Mouse (Mus musculus) CH12.LX (cell line): ENCODE measurements around the gene B230217C12Rik. TPM values are rescaled to one million over a fixed set of nuclear protein-coding genes. Genes with fewer than 3 reads are reported as not detected.

Experiments used
- DNase-seq: peaks from one replicate; pipeline ENCODE4 v3.0.0-alpha.2; 2013; ENCODE audit errors: extremely low read depth
- H3K27ac ChIP-seq: 2 replicates; pipeline ENCODE4 v1.5.1; 2012; ENCODE audit warnings: low read depth, mild to moderate bottlenecking, control low read depth, moderate library complexity; ENCODE audit not compliant: insufficient read depth
- H3K27me3 ChIP-seq: replicated peaks from 2 replicates; pipeline ENCODE3; 2012; ENCODE audit warnings: inconsistent platforms
- H3K36me3 ChIP-seq, 2 experiments: replicated peaks in 1 of 2; 2 replicates each; pipeline versions ENCODE3 to v1.6.1; 2012; ENCODE audit warnings: inconsistent platforms in 1 of 2, low read length in 1 of 2, mild to moderate bottlenecking in 1 of 2, mixed read lengths in 1 of 2, moderate library complexity in 1 of 2; ENCODE audit not compliant: control insufficient read depth in 1 of 2, insufficient read depth in 1 of 2
- H3K4me1 ChIP-seq, 2 experiments: 2 replicates each; pipeline ENCODE4 v1.6.1; 2012; ENCODE audit warnings: inconsistent platforms in 1 of 2, moderate library complexity in 1 of 2; ENCODE audit not compliant: insufficient read depth in 2 of 2, control insufficient read depth in 1 of 2
- H3K4me2 ChIP-seq: 2 replicates; pipeline ENCODE4 v1.6.1; 2012; ENCODE audit warnings: low read depth, mild to moderate bottlenecking, control low read depth; ENCODE audit not compliant: poor library complexity, insufficient read depth, severe bottlenecking
- H3K4me3 ChIP-seq, 3 experiments: fragments of 150-350 bp in 1 of 3; sonication (generic) in 1 of 3; replicated peaks in 1 of 3; 2 replicates each; pipeline versions ENCODE3 to v1.5.1; 2011 to 2012; ENCODE audit warnings: low read depth in 2 of 3, low read length in 2 of 3, mild to moderate bottlenecking in 2 of 3, moderate library complexity in 2 of 3, control low read depth in 1 of 3, improper control_type of control experiment in 1 of 3, inconsistent platforms in 1 of 3, mixed read lengths in 1 of 3; ENCODE audit not compliant: poor library complexity in 1 of 3
- H3K79me2 ChIP-seq: replicated peaks from 2 replicates; pipeline ENCODE4 v1.6.1; 2012; ENCODE audit warnings: mild to moderate bottlenecking, moderate library complexity; ENCODE audit not compliant: control insufficient read depth, poor library complexity, insufficient read depth, severe bottlenecking; ENCODE audit errors: extremely low read depth
- H3K9ac ChIP-seq: 2 replicates; pipeline ENCODE4 v1.6.1; 2012; ENCODE audit warnings: low read depth, mild to moderate bottlenecking, control low read depth, moderate library complexity; ENCODE audit not compliant: insufficient read depth
- H3K9me3 ChIP-seq: replicated peaks from 2 replicates; pipeline ENCODE3; 2012; ENCODE audit warnings: low read length, inconsistent platforms, mixed read lengths
- CTCF ChIP-seq, 2 experiments: IDR thresholded peaks in 1 of 2; conservative IDR thresholded peaks in 1 of 2; 2 replicates each; pipeline ENCODE4 v1.5.1; 2011 to 2012; ENCODE audit warnings: low read depth in 2 of 2, low read length in 2 of 2, improper control_type of control experiment in 1 of 2, inconsistent platforms in 1 of 2, mild to moderate bottlenecking in 1 of 2, moderate library complexity in 1 of 2
- E2F4 ChIP-seq: IDR thresholded peaks from 2 replicates; pipeline ENCODE4 v1.6.1; 2011; ENCODE audit warnings: low read depth, low read length, improper control_type of control experiment; ENCODE audit not compliant: insufficient replicate concordance
- ETS1 ChIP-seq: conservative IDR thresholded peaks from 2 replicates; pipeline ENCODE4 v1.6.1; 2012; ENCODE audit warnings: low read depth, mild to moderate bottlenecking, inconsistent platforms, low read length, improper control_type of control experiment, moderate library complexity
- GABPA ChIP-seq: IDR thresholded peaks from 2 replicates; pipeline ENCODE4 v1.6.1; 2012; ENCODE audit warnings: low read depth, low read length, improper control_type of control experiment, inconsistent platforms; ENCODE audit not compliant: insufficient replicate concordance
- HCFC1 ChIP-seq: IDR thresholded peaks from 2 replicates; pipeline ENCODE4 v1.6.1; 2012; ENCODE audit warnings: low read depth, mild to moderate bottlenecking, inconsistent platforms, low read length, improper control_type of control experiment
- IRF4 ChIP-seq: IDR thresholded peaks from 2 replicates; pipeline ENCODE4 v1.6.1; 2014; ENCODE audit warnings: low read depth, mild to moderate bottlenecking, inconsistent platforms, low read length, improper control_type of control experiment
- MAX ChIP-seq: IDR thresholded peaks from 2 replicates; pipeline ENCODE4 v1.6.1; 2011; ENCODE audit warnings: low read length, improper control_type of control experiment
- MEF2A ChIP-seq: IDR thresholded peaks from 2 replicates; pipeline ENCODE4 v1.6.1; 2014; ENCODE audit warnings: low read depth, mild to moderate bottlenecking, inconsistent platforms, low read length, improper control_type of control experiment, borderline replicate concordance
- MXI1 ChIP-seq: IDR thresholded peaks from 2 replicates; pipeline ENCODE4 v1.6.1; 2011; ENCODE audit warnings: mild to moderate bottlenecking, low read depth, low read length, improper control_type of control experiment
- MYC ChIP-seq: IDR thresholded peaks from 2 replicates; pipeline ENCODE4 v1.6.1; 2011; ENCODE audit warnings: low read depth, mild to moderate bottlenecking, improper control_type of control experiment, low read length
- POLR2A ChIP-seq: IDR thresholded peaks from 2 replicates; pipeline ENCODE4 v1.6.1; 2011; ENCODE audit warnings: low read depth, mild to moderate bottlenecking, improper control_type of control experiment, low read length
- POLR2AphosphoS2 ChIP-seq: IDR thresholded peaks from 2 replicates; pipeline ENCODE4 v1.6.1; 2011; ENCODE audit warnings: low read depth, low read length, improper control_type of control experiment
- RCOR1 ChIP-seq: conservative IDR thresholded peaks from 2 replicates; pipeline ENCODE4 v1.6.1; 2012; ENCODE audit warnings: low read depth, mild to moderate bottlenecking, inconsistent platforms, low read length, improper control_type of control experiment
- SMC3 ChIP-seq: IDR thresholded peaks from 2 replicates; pipeline ENCODE4 v1.6.1; 2011; ENCODE audit warnings: low read depth, low read length, improper control_type of control experiment
- TBP ChIP-seq: conservative IDR thresholded peaks from 2 replicates; pipeline ENCODE4 v1.6.1; 2011; ENCODE audit warnings: low read depth, low read length, improper control_type of control experiment
- TCF12 ChIP-seq: IDR thresholded peaks from 2 replicates; pipeline ENCODE4 v1.6.1; 2014; ENCODE audit warnings: low read depth, mild to moderate bottlenecking, inconsistent platforms, low read length, improper control_type of control experiment
- UBTF ChIP-seq: IDR thresholded peaks from 2 replicates; pipeline ENCODE4 v1.6.1; 2012; ENCODE audit warnings: low read depth, mild to moderate bottlenecking, inconsistent platforms, low read length, improper control_type of control experiment, moderate library complexity
- USF2 ChIP-seq: conservative IDR thresholded peaks from 2 replicates; pipeline ENCODE4 v1.6.1; 2011; ENCODE audit warnings: low read depth, low read length, improper control_type of control experiment
- ZNF384 ChIP-seq: IDR thresholded peaks from 2 replicates; pipeline ENCODE4 v1.6.1; 2012; ENCODE audit warnings: low read depth, low read length, improper control_type of control experiment, inconsistent platforms
- dilution Hi-C: fragments of 300-500 bp; cut with MboI; formaldehyde crosslinking; loops from 2 replicates; pipeline ENCODE4 v1.14.3; 2020; ENCODE audit warnings: low sequenced_read_pairs; ENCODE audit not compliant: extremely low pct_unique_long_range_greater_than_20kb, extremely low pct_ligation_motif_present
- in situ Hi-C: fragments of 300-500 bp; cut with MboI; formaldehyde crosslinking; loops from 3 replicates; pipeline ENCODE4 v1.14.3; 2019; ENCODE audit warnings: low sequenced_read_pairs, low pct_ligation_motif_present, low pct_unique_long_range_greater_than_20kb, mixed read lengths
- polyA plus RNA-seq: library from polyadenylated mRNA; unstranded; fragments of >175 nt; gene quantifications from 2 replicates; pipeline ENCODE4 v1.2.1, GENCODE M21; 2012; ENCODE audit warnings: low read depth; ENCODE audit not compliant: insufficient read length
- total RNA-seq, 2 experiments: library from RNA; depleted of rRNA; stranded (reverse); fragments of 300-350 nt in 1 of 2; fragments of >200 nt in 1 of 2; gene quantifications; 2 replicates each; pipeline ENCODE4 v1.2.3; 2012 to 2014

Gene B230217C12Rik
- total and polyA plus RNA-seq, 3 experiments, result 4.6 to 14.0 (median 11.9) TPM

GRCm38 (mm10) chr11:97837641-97838149 lies 2.9 kb upstream of the B230217C12Rik start:
- TF ChIP-seq E2F4, result no peak
- no peak for TF ChIP-seq HCFC1
- no peak for TF ChIP-seq USF2
- TF ChIP-seq POLR2A, result no peak
- no peak for TF ChIP-seq TCF12
- TF ChIP-seq ETS1, result no peak
- no peak for TF ChIP-seq GABPA
- TF ChIP-seq RCOR1, result no peak
- no peak for TF ChIP-seq CTCF (conservative IDR thresholded peaks at IDR 0.05 in 1 of 2, IDR thresholded peaks at IDR 0.05 in 1 of 2; ENCODE audit: low read depth in 2 of 2, low read length in 2 of 2)
- TF ChIP-seq ZNF384, result no peak
- no peak for TF ChIP-seq POLR2AphosphoS2
- no peak for TF ChIP-seq IRF4
- no peak for TF ChIP-seq MYC
- no peak for TF ChIP-seq SMC3
- no peak for TF ChIP-seq MXI1
- Histone ChIP-seq H3K4me3 (no peak overlapping the region), H3K27me3 (no peaks in the 10 kb centered on the region), H3K79me2 (no peaks in the 10 kb centered on the region), H3K9me3 (no peaks in the 10 kb centered on the region), H3K4me1 (peaks cover 6 to 45% of the 10 kb centered on the region in 2 experiments), H3K4me2 (no peak overlapping the region), H3K36me3 (peaks cover 20 to 60% of the 10 kb centered on the region in 2 experiments), H3K9ac (no peak overlapping the region), H3K27ac (no peak overlapping the region)
- in situ Hi-C loops, result no loop called here
- dilution Hi-C loops, result no loop called here
- no peak for DNase-seq

GRCm38 (mm10) chr11:97838779-97839440 lies 1.7 kb upstream of the B230217C12Rik start:
- Histone ChIP-seq H3K4me1 (peaks cover 6 to 45% of the 10 kb centered on the region in 2 experiments), H3K27me3 (no peaks in the 10 kb centered on the region), H3K27ac (no peak overlapping the region), H3K4me2 (no peak overlapping the region), H3K36me3 (peaks cover 17 to 56% of the 10 kb centered on the region in 2 experiments), H3K9me3 (no peaks in the 10 kb centered on the region), H3K4me3 (no peak overlapping the region), H3K9ac (no peak overlapping the region), H3K79me2 (no peaks in the 10 kb centered on the region)
- dilution Hi-C loops (no loop called here), in situ Hi-C loops (no loop called here)
- DNase-seq, result no peak
- TF ChIP-seq HCFC1, result no peak
- TF ChIP-seq ETS1, result no peak
- TF ChIP-seq IRF4, result no peak
- TF ChIP-seq E2F4, result no peak
- no peak for TF ChIP-seq UBTF
- TF ChIP-seq GABPA, result no peak
- no peak for TF ChIP-seq MEF2A
- TF ChIP-seq TBP, result no peak
- no peak for TF ChIP-seq MAX
